Mouse (Mus musculus) bone marrow, adult 2 months (tissue): ENCODE measurements around the gene Ofd1.

Source experiments
- CTCF ChIP-seq: fragments of 200-500 bp; IDR thresholded peaks from 2 replicates; pipeline ENCODE4 v1.5.1; 2011; ENCODE audit warnings: low read length, control low read depth; ENCODE audit not compliant: control insufficient read depth, insufficient read depth
- POLR2A ChIP-seq: fragments of 200-500 bp; IDR thresholded peaks from 2 replicates; pipeline ENCODE4 v1.6.1; 2011; ENCODE audit warnings: low read depth, mild to moderate bottlenecking, control low read depth, low read length, borderline replicate concordance; ENCODE audit not compliant: control insufficient read depth

- no peak for TF ChIP-seq POLR2A
- TF ChIP-seq CTCF: no peak
These were observed 87.1 kb downstream of the Ofd1 start for GRCm38 (mm10) chrX:166353412-166353811.
